Mouse (Mus musculus) frontal cortex, adult (tissue): Measurements from ENCODE around the gene Serinc3.
"Not testable (repeated sequence)": the region's sequence is repeated elsewhere in the genome, so short reads cannot be mapped to it uniquely, and the experiment has no call there.

Experiments
- ATAC-seq: cut with Nextera tagmentation; 2 replicates; pipeline ENCODE4 v1.9.2; 2017; ENCODE audit warnings: mild to moderate bottlenecking, moderate library complexity, mixed read lengths; ENCODE audit not compliant: low TSS enrichment

Serinc3 gene

GRCm38 (mm10) chr2:163662698-163663221 lies 17.8 kb upstream of the Serinc3 start:
- no peak for ATAC-seq

GRCm38 (mm10) chr2:163662076-163662475 lies 17.1 kb upstream of the Serinc3 start:
- ATAC-seq: no peak

- ATAC-seq: peak; percentile 91
Observed at GRCm38 (mm10) chr2:163661371-163661850, 16.5 kb upstream of the Serinc3 start.

- no peak for ATAC-seq
Observed at GRCm38 (mm10) chr2:163660103-163660701, 15.3 kb upstream of the Serinc3 start.

- ATAC-seq: no peak
Observed at GRCm38 (mm10) chr2:163659431-163659830, 14.5 kb upstream of the Serinc3 start.

GRCm38 (mm10) chr2:163658941-163659340 lies 14.0 kb upstream of the Serinc3 start:
- ATAC-seq: no peak

GRCm38 (mm10) chr2:163657975-163658886 lies 13.3 kb upstream of the Serinc3 start, which contains the start of gene Pkig:
Pkig (plus strand) TSS chr2:163658386.
- ATAC-seq: peak; percentile 73

GRCm38 (mm10) chr2:163657486-163657885 lies 12.6 kb upstream of the Serinc3 start:
- ATAC-seq: no peak

GRCm38 (mm10) chr2:163655699-163656098 lies 10.8 kb upstream of the Serinc3 start:
- ATAC-seq: not testable (repeated sequence)

- ATAC-seq: no peak
Observed at GRCm38 (mm10) chr2:163646461-163647080, 1.6 kb upstream of the Serinc3 start.

GRCm38 (mm10) chr2:163645700-163646460 lies 949 bp upstream of the Serinc3 start:
- no peak for ATAC-seq

GRCm38 (mm10) chr2:163644047-163644446 lies 884 bp downstream of the Serinc3 start:
- ATAC-seq: no peak

- ATAC-seq: no peak
Observed at GRCm38 (mm10) chr2:163643576-163643971, 1.4 kb downstream of the Serinc3 start.

- no peak for ATAC-seq
Observed at GRCm38 (mm10) chr2:163642685-163643575, 2.0 kb downstream of the Serinc3 start.

- no peak for ATAC-seq
Observed at GRCm38 (mm10) chr2:163641681-163642080, 3.2 kb downstream of the Serinc3 start.

- no peak for ATAC-seq
Observed at GRCm38 (mm10) chr2:163640493-163640892, 4.4 kb downstream of the Serinc3 start.

GRCm38 (mm10) chr2:163637655-163638266 lies 7.2 kb downstream of the Serinc3 start:
- ATAC-seq: no peak

- no peak for ATAC-seq
Observed at GRCm38 (mm10) chr2:163636057-163636456, 8.9 kb downstream of the Serinc3 start.

GRCm38 (mm10) chr2:163634211-163634610 lies 10.7 kb downstream of the Serinc3 start:
- ATAC-seq: no peak

GRCm38 (mm10) chr2:163631715-163632114 lies 13.2 kb downstream of the Serinc3 start:
- no peak for ATAC-seq
